Mouse (Mus musculus): ENCODE data around the gene Wsb1.

DNA sequence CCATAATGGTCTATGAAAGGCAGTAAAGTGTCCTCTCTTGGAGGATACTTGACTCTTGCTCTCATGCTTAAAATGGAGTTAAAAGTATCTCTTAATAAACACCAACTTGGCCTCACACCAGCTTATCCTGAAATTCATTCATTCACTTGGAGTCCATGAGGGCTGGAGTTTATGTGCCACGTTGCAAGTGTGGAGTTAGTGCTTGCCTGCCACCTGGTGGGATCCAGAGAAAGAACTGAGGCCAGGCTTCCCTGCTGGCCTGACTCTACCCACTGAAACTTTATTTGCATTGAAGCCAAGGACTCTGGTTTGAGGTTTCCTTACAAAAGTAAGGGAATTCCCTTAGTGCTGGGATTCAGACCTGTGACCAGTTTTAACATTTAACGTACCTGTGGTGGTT lies 36.0 kb upstream of the Wsb1 start:
- TF ChIP-seq CTCF (IDR thresholded peaks at IDR 0.05; ENCODE audit: extremely low read depth, insufficient read depth, low read length) (peak; percentile 71), POLR2A (IDR thresholded peaks at IDR 0.05; ENCODE audit: extremely low read depth, insufficient read depth, low read length) (no peak)
